Mouse (Mus musculus): ENCODE results near the gene Trim47. TPM values are rescaled to one million over a fixed set of nuclear protein-coding genes. Genes with fewer than 3 reads are reported as not detected.

The Trim47 gene
- polyA plus RNA-seq, 1 experiment: 95.4 TPM

DNA sequence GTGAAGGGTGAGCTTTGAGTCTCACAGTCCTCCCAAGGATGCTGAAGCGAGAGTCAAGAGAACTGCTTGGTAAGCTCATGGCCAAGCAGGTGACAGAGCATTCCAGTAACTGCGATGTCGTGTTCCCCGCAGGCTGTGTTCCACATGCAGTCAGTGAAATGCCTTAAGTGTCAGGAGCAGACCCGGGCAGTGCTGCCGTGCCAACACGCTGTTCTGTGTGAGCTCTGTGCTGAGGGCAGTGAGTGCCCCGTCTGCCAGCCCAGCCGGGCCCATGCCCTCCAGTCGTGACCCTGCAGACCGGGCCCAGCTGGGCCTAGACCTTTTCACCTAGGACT lies 67.4 kb downstream of the Trim47 start:
- Histone ChIP-seq H3ac (ENCODE audit: control insufficient read depth, insufficient read length, low read depth) (no peak overlapping the region), H3K36me3 (ENCODE audit: control insufficient read depth, insufficient read depth) (peaks cover 58% of the 10 kb centered on the region), H3K27me3 (ENCODE audit: control insufficient read depth, insufficient read depth, insufficient read length) (no peaks in the 10 kb centered on the region), H3K4me3 (ENCODE audit: insufficient read depth, poor library complexity, severe bottlenecking) (no peak overlapping the region), H3K79me2 (ENCODE audit: control insufficient read depth, insufficient read depth) (no peaks in the 10 kb centered on the region), H3K79me3 (ENCODE audit: low read depth) (no peaks in the 10 kb centered on the region)
- no peak for TF ChIP-seq USF1 (IDR thresholded peaks at IDR 0.05; ENCODE audit: low read depth)

DNA sequence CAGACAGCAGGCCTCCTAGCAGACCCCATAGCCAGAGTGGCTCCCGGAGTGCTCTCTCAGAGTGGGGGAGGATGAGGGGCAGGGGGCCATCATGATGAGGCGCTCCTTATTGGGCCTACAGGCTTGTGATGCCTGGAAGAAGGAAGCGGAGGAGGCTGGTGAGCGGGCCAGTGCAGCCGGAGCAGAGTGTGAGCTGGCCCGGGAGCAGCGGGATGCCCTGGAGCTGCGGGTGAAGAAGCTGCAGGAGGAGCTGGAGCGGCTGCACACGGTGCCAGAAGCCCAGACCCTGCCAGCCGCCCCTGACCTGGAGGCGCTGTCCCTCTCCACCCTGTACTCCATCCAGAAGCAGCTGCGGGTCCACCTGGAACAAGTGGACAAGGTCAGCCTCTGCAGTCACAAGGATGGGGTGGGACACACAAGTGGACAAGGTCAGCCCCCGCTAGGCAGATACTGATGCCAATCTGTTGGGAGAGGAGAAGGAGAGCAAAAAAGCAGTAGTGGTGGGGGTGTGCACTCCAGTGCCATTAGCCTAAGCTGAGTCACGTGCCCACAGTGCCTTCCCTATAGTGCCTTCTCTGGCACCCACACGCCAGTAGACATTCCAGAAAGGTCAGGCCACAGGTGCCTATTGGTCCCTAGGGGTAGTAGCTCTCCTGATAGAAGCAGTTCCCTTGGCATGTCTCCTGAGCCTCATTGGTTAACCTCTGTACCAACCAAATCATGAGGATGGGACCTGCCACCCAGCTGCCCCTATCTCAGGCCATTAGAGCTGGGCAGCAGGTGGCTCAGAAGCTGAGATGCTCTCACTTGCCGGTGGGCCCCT lies 67.9 kb downstream of the Trim47 start:
- Histone ChIP-seq H3K79me3 (ENCODE audit: low read depth) (no peaks in the 10 kb centered on the region), H3K4me3 (ENCODE audit: insufficient read depth, poor library complexity, severe bottlenecking) (no peak overlapping the region), H3ac (ENCODE audit: control insufficient read depth, insufficient read length, low read depth) (no peak overlapping the region), H3K79me2 (ENCODE audit: control insufficient read depth, insufficient read depth) (no peaks in the 10 kb centered on the region), H3K36me3 (ENCODE audit: control insufficient read depth, insufficient read depth) (peaks cover 62% of the 10 kb centered on the region), H3K27me3 (ENCODE audit: control insufficient read depth, insufficient read depth, insufficient read length) (no peaks in the 10 kb centered on the region)
- TF ChIP-seq CTCF (IDR thresholded peaks at IDR 0.05; ENCODE audit: control insufficient read depth, insufficient read depth, insufficient read length) (no peak), MYOG (IDR thresholded peaks at IDR 0.05; ENCODE audit: control insufficient read depth, extremely low read depth, insufficient read length) (no peak), FOSL1 (IDR thresholded peaks at IDR 0.05; ENCODE audit: insufficient read depth, low read length, poor library complexity, severe bottlenecking) (no peak), MAX (IDR thresholded peaks at IDR 0.05) (no peak), USF1 (IDR thresholded peaks at IDR 0.05; ENCODE audit: low read depth) (no peak), CEBPB (IDR thresholded peaks at IDR 0.05; ENCODE audit: low read depth) (no peak), MYOD1 (IDR thresholded peaks at IDR 0.05; ENCODE audit: control insufficient read depth, insufficient read length, low read depth) (no peak)

DNA sequence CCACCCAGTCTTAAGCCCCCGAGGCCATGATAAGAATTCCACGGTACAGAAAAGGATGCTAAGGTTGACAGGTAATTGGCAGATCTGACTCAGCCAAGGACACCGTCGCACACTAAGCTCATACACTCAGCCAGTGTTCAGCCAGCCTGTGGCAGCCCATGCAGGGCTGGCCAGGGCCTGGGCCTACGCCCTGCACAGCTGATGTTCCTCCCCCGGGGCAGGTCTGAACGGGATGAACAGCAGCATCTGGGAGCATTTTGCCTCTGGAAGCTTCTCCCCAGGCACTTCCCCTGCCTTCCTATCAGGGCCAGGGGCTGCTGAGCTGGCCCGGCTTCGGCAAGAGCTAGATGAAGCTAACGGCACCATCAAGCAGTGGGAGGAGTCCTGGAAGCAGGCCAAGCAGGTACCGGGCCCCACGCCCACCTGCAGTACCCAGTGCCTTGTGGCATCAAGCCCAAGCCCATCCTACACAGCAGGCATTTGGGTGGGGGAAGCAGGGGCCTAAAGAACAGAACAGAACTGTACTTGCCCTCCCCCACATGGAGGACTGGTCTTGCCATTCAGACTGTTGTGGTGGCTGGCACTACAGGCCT lies 68.9 kb downstream of the Trim47 start:
- Histone ChIP-seq H3K27me3 (ENCODE audit: control insufficient read depth, insufficient read depth, insufficient read length) (no peaks in the 10 kb centered on the region), H3K79me2 (ENCODE audit: control insufficient read depth, insufficient read depth) (no peaks in the 10 kb centered on the region), H3ac (ENCODE audit: control insufficient read depth, insufficient read length, low read depth) (no peak overlapping the region), H3K36me3 (ENCODE audit: control insufficient read depth, insufficient read depth) (peaks cover 70% of the 10 kb centered on the region), H3K4me3 (ENCODE audit: insufficient read depth, poor library complexity, severe bottlenecking) (no peak overlapping the region), H3K79me3 (ENCODE audit: low read depth) (no peaks in the 10 kb centered on the region)
- no peak for TF ChIP-seq CEBPB (IDR thresholded peaks at IDR 0.05; ENCODE audit: low read depth)
- TF ChIP-seq FOSL1 (IDR thresholded peaks at IDR 0.05; ENCODE audit: insufficient read depth, low read length, poor library complexity, severe bottlenecking): no peak
- TF ChIP-seq MAX (IDR thresholded peaks at IDR 0.05): no peak
- TF ChIP-seq MYOG (IDR thresholded peaks at IDR 0.05; ENCODE audit: control insufficient read depth, extremely low read depth, insufficient read length): no peak
- TF ChIP-seq USF1 (IDR thresholded peaks at IDR 0.05; ENCODE audit: low read depth): no peak
- no peak for TF ChIP-seq MYOD1 (IDR thresholded peaks at IDR 0.05; ENCODE audit: control insufficient read depth, insufficient read length, low read depth)
- no peak for TF ChIP-seq CTCF (IDR thresholded peaks at IDR 0.05; ENCODE audit: control insufficient read depth, insufficient read depth, insufficient read length)

DNA sequence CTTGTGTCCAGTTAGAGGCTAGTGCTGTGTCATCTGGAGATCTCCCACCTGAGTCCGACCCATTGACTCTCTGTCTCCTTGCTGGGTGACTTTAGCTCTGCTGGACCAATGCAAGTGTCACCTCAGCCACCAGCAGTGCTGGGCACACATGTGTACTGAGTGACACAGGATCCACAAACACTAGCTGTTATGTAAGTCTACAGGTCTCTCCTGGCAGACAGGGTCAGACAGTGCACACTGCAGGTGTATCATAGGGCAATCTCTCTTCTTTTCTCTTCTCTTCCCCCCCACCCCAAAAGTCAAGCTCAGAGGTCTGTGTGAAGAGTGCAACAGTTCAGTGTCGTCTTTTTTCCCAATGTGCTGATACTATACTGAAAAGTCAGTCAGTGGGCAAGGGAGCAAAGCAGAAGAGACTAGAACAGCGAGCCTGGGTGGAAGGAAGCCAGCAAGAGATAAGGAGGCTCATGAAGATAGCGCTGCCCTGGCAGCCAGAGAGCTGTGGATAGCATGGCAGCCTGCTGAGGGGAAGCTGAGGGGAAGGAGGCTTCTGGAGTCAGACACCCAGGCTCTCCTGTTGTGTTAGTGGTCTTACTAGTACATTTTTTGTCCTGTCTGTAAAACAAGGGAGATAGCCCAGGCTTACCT lies 69.7 kb downstream of the Trim47 start:
- Histone ChIP-seq H3K79me2 (ENCODE audit: control insufficient read depth, insufficient read depth) (no peaks in the 10 kb centered on the region), H3K79me3 (ENCODE audit: low read depth) (no peaks in the 10 kb centered on the region), H3K36me3 (ENCODE audit: control insufficient read depth, insufficient read depth) (peaks cover 78% of the 10 kb centered on the region), H3ac (ENCODE audit: control insufficient read depth, insufficient read length, low read depth) (no peak overlapping the region), H3K4me3 (ENCODE audit: insufficient read depth, poor library complexity, severe bottlenecking) (no peak overlapping the region), H3K27me3 (ENCODE audit: control insufficient read depth, insufficient read depth, insufficient read length) (no peaks in the 10 kb centered on the region)
- no peak for TF ChIP-seq MYOG (IDR thresholded peaks at IDR 0.05; ENCODE audit: control insufficient read depth, extremely low read depth, insufficient read length)
- no peak for TF ChIP-seq CEBPB (IDR thresholded peaks at IDR 0.05; ENCODE audit: low read depth)
- TF ChIP-seq MAX (IDR thresholded peaks at IDR 0.05): no peak
- TF ChIP-seq CTCF (IDR thresholded peaks at IDR 0.05; ENCODE audit: control insufficient read depth, insufficient read depth, insufficient read length): no peak
- no peak for TF ChIP-seq FOSL1 (IDR thresholded peaks at IDR 0.05; ENCODE audit: insufficient read depth, low read length, poor library complexity, severe bottlenecking)
- no peak for TF ChIP-seq MYOD1 (IDR thresholded peaks at IDR 0.05; ENCODE audit: control insufficient read depth, insufficient read length, low read depth)

DNA sequence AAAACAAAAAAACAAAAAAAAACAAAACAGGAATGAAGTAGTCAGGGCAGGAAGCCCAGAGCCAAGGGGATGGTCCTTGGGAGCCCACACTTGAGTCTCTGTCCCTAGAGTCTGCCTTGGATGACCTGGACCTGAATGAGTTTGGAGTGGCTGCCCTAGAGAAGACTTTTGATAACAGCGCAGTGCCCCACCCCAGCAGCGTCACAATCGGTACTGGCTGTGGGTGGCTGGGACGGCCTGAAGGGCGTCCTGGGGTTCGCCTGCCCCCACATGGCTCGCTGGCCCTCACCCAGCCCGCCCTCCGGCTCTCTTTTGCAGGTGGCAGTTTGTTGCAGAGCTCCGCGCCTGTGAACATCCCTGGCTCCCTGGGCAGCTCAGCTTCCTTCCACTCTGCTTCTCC lies 71.1 kb downstream of the Trim47 start:
- H3K79me2 ChIP-seq (ENCODE audit: control insufficient read depth, insufficient read depth): no peaks in the 10 kb centered on the region
- H3K4me3 ChIP-seq (ENCODE audit: insufficient read depth, poor library complexity, severe bottlenecking): no peak overlapping the region
- no peaks in the 10 kb centered on the region for H3K79me3 ChIP-seq (ENCODE audit: low read depth)
- H3K27me3 ChIP-seq (ENCODE audit: control insufficient read depth, insufficient read depth, insufficient read length): no peaks in the 10 kb centered on the region
- no peak overlapping the region for H3ac ChIP-seq (ENCODE audit: control insufficient read depth, insufficient read length, low read depth)
- no peak for TF ChIP-seq CEBPB (IDR thresholded peaks at IDR 0.05; ENCODE audit: low read depth)
- TF ChIP-seq MAX (IDR thresholded peaks at IDR 0.05): no peak
- TF ChIP-seq MYOD1 (IDR thresholded peaks at IDR 0.05; ENCODE audit: control insufficient read depth, insufficient read length, low read depth): no peak
- no peak for TF ChIP-seq MYOG (IDR thresholded peaks at IDR 0.05; ENCODE audit: control insufficient read depth, extremely low read depth, insufficient read length)
- TF ChIP-seq USF1 (IDR thresholded peaks at IDR 0.05; ENCODE audit: low read depth): no peak
- H3K36me3 ChIP-seq (ENCODE audit: control insufficient read depth, insufficient read depth): peaks cover 79% of the 10 kb centered on the region

Other genes starting within 250 kb of the Trim47 start
- gene Smim5, start 227.2 kb downstream of the Trim47 start, polyA plus RNA-seq (2012; fragmentation: generic; extraction: Trizol): 0.53 TPM
- gene Smim6, start 215.2 kb downstream of the Trim47 start, polyA plus RNA-seq (2012; fragmentation: generic; extraction: Trizol): 0.28 TPM
- 77.6 TPM for gene Sap30bp, start 193.9 kb downstream of the Trim47 start, polyA plus RNA-seq (2012; fragmentation: generic; extraction: Trizol)
- gene Recql5, start 193.7 kb downstream of the Trim47 start, polyA plus RNA-seq (2012; fragmentation: generic; extraction: Trizol): 7.6 TPM
- 0.49 TPM for gene Itgb4, start 152.5 kb downstream of the Trim47 start, polyA plus RNA-seq (2012; fragmentation: generic; extraction: Trizol)
- 150 TPM for gene Galk1, start 114.5 kb downstream of the Trim47 start, polyA plus RNA-seq (2012; fragmentation: generic; extraction: Trizol)
- 633 TPM for gene H3f3b, start 99.2 kb downstream of the Trim47 start, polyA plus RNA-seq (2012; fragmentation: generic; extraction: Trizol)
- 14.5 TPM for gene Unk, start 96.9 kb downstream of the Trim47 start, polyA plus RNA-seq (2012; fragmentation: generic; extraction: Trizol)
- 0.43 TPM for gene Unc13d, start 49.2 kb downstream of the Trim47 start, polyA plus RNA-seq (2012; fragmentation: generic; extraction: Trizol)
- 87.6 TPM for gene Wbp2, start 40.2 kb downstream of the Trim47 start, polyA plus RNA-seq (2012; fragmentation: generic; extraction: Trizol)
- gene Trim65, start 3.9 kb upstream of the Trim47 start, polyA plus RNA-seq (2012; fragmentation: generic; extraction: Trizol): 2.7 TPM
- 121 TPM for gene Mrpl38, start 11.7 kb upstream of the Trim47 start, polyA plus RNA-seq (2012; fragmentation: generic; extraction: Trizol)
- gene Fbf1, start 41.0 kb upstream of the Trim47 start, polyA plus RNA-seq (2012; fragmentation: generic; extraction: Trizol): 46.9 TPM
- gene Ten1, start 71.6 kb upstream of the Trim47 start, polyA plus RNA-seq (2012; fragmentation: generic; extraction: Trizol): 48.8 TPM
- 22.4 TPM for gene Acox1, start 71.8 kb upstream of the Trim47 start, polyA plus RNA-seq (2012; fragmentation: generic; extraction: Trizol)
- gene Evpl, start 110.9 kb upstream of the Trim47 start, polyA plus RNA-seq (2012; fragmentation: generic; extraction: Trizol): 0.13 TPM
- gene Srp68, start 147.0 kb upstream of the Trim47 start, polyA plus RNA-seq (2012; fragmentation: generic; extraction: Trizol): 81.9 TPM
- gene Galr2, start 153.7 kb upstream of the Trim47 start, polyA plus RNA-seq (2012; fragmentation: generic; extraction: Trizol): 0.85 TPM
- gene Exoc7, start 180.0 kb upstream of the Trim47 start, polyA plus RNA-seq (2012; fragmentation: generic; extraction: Trizol): 31.5 TPM
- 0.14 TPM for gene Foxj1, start 208.2 kb upstream of the Trim47 start, polyA plus RNA-seq (2012; fragmentation: generic; extraction: Trizol)

All from C2C12 (cell line).